Mouse (Mus musculus): ENCODE measurements around the gene Il22ra1.

GRCm38 (mm10) chr4:135792821-135793220, 64.8 kb downstream of the Il22ra1 start:
- TF ChIP-seq CTCF (IDR thresholded peaks at IDR 0.05): no peak
- TF ChIP-seq EP300 (IDR thresholded peaks at IDR 0.05): no peak

Data from lung, postnatal 0 days (tissue).